Mouse (Mus musculus) liver, embryonic 13.5 days (tissue): ENCODE measurements around the gene Rad54l2. TPM values are rescaled to one million over a fixed set of nuclear protein-coding genes. Genes with fewer than 3 reads are reported as not detected.

Source experiments
- ATAC-seq: fragments of 200-750 bp; cut with Nextera tagmentation; 2 replicates; pipeline ENCODE4 v1.8.0; 2017; ENCODE audit warnings: low read depth, mild to moderate bottlenecking, moderate number of reproducible peaks, moderate library complexity
- DNase-seq: peaks from one replicate; pipeline ENCODE4 v3.0.0; 2022
- H3K27ac ChIP-seq: fragments of 300-500 bp; sonication (generic); 2 replicates; pipeline ENCODE4 v1.5.1; 2015; ENCODE audit warnings: moderate library complexity, mild to moderate bottlenecking, inconsistent platforms
- H3K27me3 ChIP-seq: fragments of 300-500 bp; sonication (generic); 2 replicates; pipeline ENCODE4 v1.6.1; 2015; ENCODE audit warnings: mild to moderate bottlenecking, inconsistent platforms
- H3K36me3 ChIP-seq: fragments of 300-500 bp; sonication (generic); 2 replicates; pipeline ENCODE4 v1.6.1; 2015; ENCODE audit warnings: mild to moderate bottlenecking, inconsistent platforms
- H3K4me1 ChIP-seq: fragments of 300-500 bp; sonication (generic); replicated peaks from 2 replicates; pipeline ENCODE4 v1.6.1; 2015; ENCODE audit warnings: inconsistent platforms
- H3K4me2 ChIP-seq: fragments of 300-500 bp; sonication (generic); 2 replicates; pipeline ENCODE4 v1.6.1; 2015; ENCODE audit warnings: inconsistent platforms, mild to moderate bottlenecking, moderate library complexity
- H3K4me3 ChIP-seq: fragments of 300-500 bp; sonication (generic); replicated peaks from 2 replicates; pipeline ENCODE4 v1.5.1; 2015; ENCODE audit warnings: mild to moderate bottlenecking, inconsistent platforms
- H3K9ac ChIP-seq: fragments of 300-500 bp; sonication (generic); 2 replicates; pipeline ENCODE4 v1.6.1; 2015; ENCODE audit warnings: mild to moderate bottlenecking, inconsistent platforms
- H3K9me3 ChIP-seq: fragments of 300-500 bp; sonication (generic); replicated peaks from 2 replicates; pipeline ENCODE4 v1.6.1; 2016; ENCODE audit warnings: inconsistent platforms
- WGBS: fragments of 180-500 bp; shearing (Covaris S2); methylation state at CpG from one replicate; pipeline ENCODE4 v1.1.7; 2015; ENCODE audit not compliant: insufficient replicate concordance; 5-methylcytosine and 5-hydroxymethylcytosine counted together
- polyA plus RNA-seq: library from polyadenylated mRNA; unstranded; fragments of >200 nt; fragmentation: Nextera tagmentation; extraction: Ambion mirVana; gene quantifications from 2 replicates; pipeline ENCODE4 v1.2.1, GENCODE M21; 2015

Rad54l2 gene
- polyA plus RNA-seq, 1 experiment from 2014 or later: 2.0 TPM

DNA sequence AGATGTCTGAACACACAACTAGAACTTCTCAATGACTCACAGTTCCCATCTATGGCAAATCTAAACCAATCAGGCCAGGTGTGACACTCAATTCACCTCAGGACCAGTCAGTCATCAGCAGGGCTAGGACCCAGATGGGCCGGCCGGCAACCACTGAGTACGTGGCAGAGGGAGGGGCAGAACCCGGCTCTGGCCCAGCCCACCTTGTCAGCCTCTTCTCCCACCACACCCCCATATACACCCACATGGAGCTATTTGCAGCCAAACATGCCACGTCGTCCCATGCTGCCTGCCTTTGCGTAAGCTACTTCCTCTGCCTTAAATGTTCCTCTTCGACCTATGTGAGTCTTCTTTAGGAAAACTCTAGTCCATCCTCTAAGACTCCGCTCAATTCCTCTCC lies 113.0 kb downstream of the Rad54l2 start:
- 0 out of 2 replicates have a peak, but pooled peaks have one; percentile 34 for ATAC-seq
- no peak for DNase-seq
- 68% methylated on average over 9 of the region's 9 CpGs for WGBS

DNA sequence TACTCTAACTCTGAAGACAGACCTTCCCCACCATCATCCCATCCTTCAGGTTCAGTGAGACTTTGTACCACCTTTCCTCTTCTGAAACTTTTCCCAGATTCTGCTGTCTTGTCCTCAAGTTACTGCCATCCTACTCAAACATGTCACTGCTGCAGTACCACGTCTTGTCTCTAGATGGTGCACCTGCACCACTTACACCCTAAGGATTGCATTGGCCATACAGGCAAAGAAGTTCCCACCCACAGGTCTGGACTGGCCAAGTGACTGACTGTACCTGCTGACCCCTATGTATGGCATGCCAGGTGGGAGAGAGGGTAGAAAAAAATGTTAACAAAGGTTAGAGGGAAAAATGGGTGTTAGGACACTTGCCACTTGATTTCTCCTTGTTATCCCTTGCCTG lies 113.5 kb downstream of the Rad54l2 start:
- 0% methylated on average over 1 of the region's 1 CpGs for WGBS
- Histone ChIP-seq H3K36me3 (peaks cover 21% of the 10 kb centered on the region), H3K4me1 (peaks cover 18% of the 10 kb centered on the region), H3K4me2 (no peak overlapping the region), H3K27me3 (no peaks in the 10 kb centered on the region), H3K27ac (no peak overlapping the region), H3K4me3 (no peak overlapping the region), H3K9me3 (no peaks in the 10 kb centered on the region), H3K9ac (no peak overlapping the region)
- DNase-seq (peak; percentile 67), ATAC-seq (peak; percentile 55; the same call in 1 of the 2 replicates)

More for the DNA sequence above, 113.0 kb downstream of the Rad54l2 start:
- H3K27me3 ChIP-seq: no peaks in the 10 kb centered on the region
- H3K4me2 ChIP-seq: no peak overlapping the region
- H3K4me3 ChIP-seq: no peak overlapping the region
- H3K36me3 ChIP-seq: peaks cover 25% of the 10 kb centered on the region
- H3K4me1 ChIP-seq: peaks cover 18% of the 10 kb centered on the region
- H3K9ac ChIP-seq: no peak overlapping the region
- no peaks in the 10 kb centered on the region for H3K9me3 ChIP-seq
- no peak overlapping the region for H3K27ac ChIP-seq

DNA sequence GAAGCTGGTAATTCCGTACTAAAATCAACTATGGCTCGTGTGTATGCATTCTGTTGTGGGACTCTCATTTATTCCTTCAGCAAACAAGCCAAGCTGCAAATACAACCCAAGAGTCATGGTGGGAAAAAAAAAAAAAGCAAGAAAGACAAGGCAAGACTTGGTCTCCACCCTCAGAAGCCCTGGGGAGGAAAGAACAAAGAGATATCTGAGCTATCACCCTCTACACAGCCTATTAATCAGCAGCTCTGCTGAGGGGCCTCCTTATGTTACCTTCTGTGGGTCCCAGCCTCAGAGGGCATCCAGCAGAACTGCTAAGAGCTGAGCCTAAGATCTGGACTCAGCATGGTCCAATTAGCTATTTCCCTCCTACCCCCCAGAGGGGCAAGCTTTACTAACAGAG lies 115.1 kb downstream of the Rad54l2 start:
- no peak overlapping the region for H3K27ac ChIP-seq
- no peak overlapping the region for H3K4me2 ChIP-seq
- peak; percentile 72 for ATAC-seq

DNA sequence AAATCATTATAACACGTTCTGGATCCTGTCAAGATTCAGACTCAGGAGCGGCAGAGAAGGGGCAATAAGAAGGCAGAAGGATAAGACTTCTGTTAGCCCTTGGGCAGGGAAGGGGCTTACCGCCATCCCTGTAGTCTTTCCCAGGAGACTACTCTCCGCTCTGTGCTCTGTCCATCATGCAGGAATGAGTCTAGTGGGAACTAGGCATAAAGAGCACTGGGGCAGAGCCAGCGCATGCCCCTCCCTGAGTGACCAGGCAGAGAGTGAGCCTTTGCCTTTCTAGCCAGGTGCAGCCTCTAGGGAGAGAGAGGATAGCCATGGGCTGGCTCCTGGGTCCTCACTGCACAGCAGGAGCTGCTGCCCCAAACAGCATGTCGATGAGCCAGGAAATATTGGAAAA lies 124.1 kb downstream of the Rad54l2 start:
- DNase-seq: no peak
- WGBS: 76% methylated on average over 6 of the region's 6 CpGs

More for the DNA sequence above, 115.1 kb downstream of the Rad54l2 start:
- H3K4me1 ChIP-seq: peaks cover 18% of the 10 kb centered on the region
- no peak for DNase-seq
- no peak overlapping the region for H3K4me3 ChIP-seq
- 76% methylated on average over 2 of the region's 2 CpGs for WGBS
- H3K27me3 ChIP-seq: no peaks in the 10 kb centered on the region
- H3K9ac ChIP-seq: no peak overlapping the region
- H3K36me3 ChIP-seq: peaks cover 21% of the 10 kb centered on the region
- no peaks in the 10 kb centered on the region for H3K9me3 ChIP-seq

DNA sequence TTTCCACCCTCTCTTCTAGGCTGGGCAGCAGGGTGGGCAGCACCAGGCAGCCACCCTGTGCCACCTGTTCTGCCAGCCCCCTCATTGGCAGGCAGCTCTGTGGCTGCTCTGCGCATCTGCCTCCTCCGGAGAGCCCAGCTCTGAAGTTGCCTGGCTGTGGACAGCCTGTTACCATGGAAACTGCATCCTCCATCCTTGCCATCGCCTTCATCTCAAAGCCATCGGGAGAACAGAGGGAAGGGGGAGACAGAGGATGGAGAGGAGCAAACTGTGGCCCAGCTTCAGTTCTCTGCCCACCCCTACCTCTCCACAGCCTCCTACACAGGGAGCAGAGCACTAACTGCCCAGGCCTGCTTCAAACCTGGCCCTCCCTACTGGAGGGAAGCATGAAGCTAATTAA lies 124.6 kb downstream of the Rad54l2 start:
- ATAC-seq (no peak), DNase-seq (no peak)
- Histone ChIP-seq H3K4me1 (no peaks in the 10 kb centered on the region), H3K27ac (no peak overlapping the region), H3K4me3 (no peak overlapping the region), H3K36me3 (peaks cover 44% of the 10 kb centered on the region), H3K9me3 (no peaks in the 10 kb centered on the region), H3K4me2 (no peak overlapping the region), H3K9ac (no peak overlapping the region), H3K27me3 (no peaks in the 10 kb centered on the region)
- 76% methylated on average over 4 of the region's 4 CpGs for WGBS

More for the DNA sequence above, 124.1 kb downstream of the Rad54l2 start:
- H3K27me3 ChIP-seq: no peaks in the 10 kb centered on the region
- H3K9me3 ChIP-seq: no peaks in the 10 kb centered on the region
- peaks cover 42% of the 10 kb centered on the region for H3K36me3 ChIP-seq
- no peak overlapping the region for H3K9ac ChIP-seq
- no peak overlapping the region for H3K4me3 ChIP-seq
- no peak overlapping the region for H3K27ac ChIP-seq
- H3K4me1 ChIP-seq: no peaks in the 10 kb centered on the region
- H3K4me2 ChIP-seq: no peak overlapping the region
- no peak for ATAC-seq

DNA sequence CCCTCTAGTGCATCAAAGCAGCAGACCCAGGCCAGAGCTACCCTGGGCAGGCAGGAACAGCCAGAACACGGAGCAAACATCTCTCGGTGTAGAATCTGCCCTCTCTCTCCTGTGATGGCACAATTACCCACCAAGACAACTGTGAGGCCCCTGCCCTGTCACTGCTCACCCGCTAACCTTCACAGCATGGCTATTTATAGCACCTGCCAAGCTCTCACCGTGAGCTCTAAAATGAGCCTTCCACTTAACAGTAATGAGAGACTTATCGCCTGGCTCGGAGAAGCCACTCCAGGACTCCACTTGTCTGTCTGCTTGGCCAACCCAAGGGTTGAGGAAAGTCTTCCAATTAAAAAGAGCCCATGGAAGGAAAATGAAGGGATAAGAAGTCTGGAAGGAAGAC lies 125.8 kb downstream of the Rad54l2 start:
- no peak for DNase-seq
- 71% methylated on average over 6 of the region's 6 CpGs for WGBS
- Histone ChIP-seq H3K4me3 (no peak overlapping the region), H3K36me3 (peaks cover 47% of the 10 kb centered on the region), H3K27me3 (no peaks in the 10 kb centered on the region), H3K27ac (no peak overlapping the region), H3K9ac (no peak overlapping the region), H3K4me2 (no peak overlapping the region), H3K9me3 (no peaks in the 10 kb centered on the region), H3K4me1 (no peaks in the 10 kb centered on the region)
- ATAC-seq: no peak

DNA sequence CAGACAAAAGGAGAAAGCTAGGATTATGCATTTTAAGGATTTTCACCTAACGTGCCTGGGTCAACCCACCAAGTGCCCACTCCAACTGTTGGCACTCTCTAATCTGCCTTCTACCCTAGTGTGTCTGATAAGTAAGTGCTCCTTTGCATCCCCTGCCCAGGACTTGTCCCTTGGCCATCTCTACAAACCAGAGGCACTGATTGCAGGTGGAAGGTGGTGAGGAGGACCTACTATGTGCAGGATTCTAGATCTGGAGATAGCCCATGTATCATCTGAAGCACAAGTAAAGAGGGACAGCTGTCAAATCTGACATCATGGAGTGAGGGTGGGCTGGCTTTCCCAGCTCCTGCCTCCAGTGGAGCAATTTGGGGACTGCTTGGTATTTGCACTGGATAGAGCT lies 129.1 kb downstream of the Rad54l2 start:
- no peak overlapping the region for H3K27ac ChIP-seq
- ATAC-seq (no peak), DNase-seq (no peak)
- no peak overlapping the region for H3K4me2 ChIP-seq
- no peaks in the 10 kb centered on the region for H3K9me3 ChIP-seq
- H3K27me3 ChIP-seq: peaks cover 23% of the 10 kb centered on the region
- H3K36me3 ChIP-seq: peaks cover 38% of the 10 kb centered on the region
- no peak overlapping the region for H3K9ac ChIP-seq
- no peak overlapping the region for H3K4me3 ChIP-seq
- 0 out of 2 replicates have a peak, but pooled peaks cover 3% of the 10 kb centered on the region for H3K4me1 ChIP-seq
- WGBS: 66% methylated on average over 1 of the region's 1 CpGs

DNA sequence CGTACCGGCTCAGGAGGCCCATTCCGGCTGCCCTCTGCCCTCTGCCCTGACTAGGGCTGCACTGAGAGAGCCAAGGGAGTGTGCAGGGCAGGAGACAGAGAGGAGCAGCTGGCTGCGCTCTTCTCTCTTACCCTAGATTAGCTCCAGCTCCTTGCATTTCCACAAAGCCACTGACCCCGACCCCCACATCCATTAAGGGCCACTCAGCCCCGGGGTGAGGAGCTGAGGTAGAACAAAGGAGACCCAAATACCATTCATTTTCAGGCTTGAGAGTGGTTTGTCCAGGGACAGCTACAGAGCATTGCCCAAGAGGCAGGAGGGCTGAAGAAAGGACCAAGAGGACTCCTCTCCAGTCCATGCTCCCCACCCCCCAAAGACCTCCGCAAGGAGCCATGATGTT lies 129.6 kb downstream of the Rad54l2 start:
- ATAC-seq: no peak
- no peaks in the 10 kb centered on the region for H3K9me3 ChIP-seq
- peaks cover 28% of the 10 kb centered on the region for H3K27me3 ChIP-seq
- 76% methylated on average over 7 of the region's 7 CpGs for WGBS
- H3K36me3 ChIP-seq: peaks cover 38% of the 10 kb centered on the region
- no peak overlapping the region for H3K9ac ChIP-seq
- no peak overlapping the region for H3K27ac ChIP-seq
- H3K4me1 ChIP-seq: 0 out of 2 replicates have a peak, but pooled peaks cover 3% of the 10 kb centered on the region
- no peak overlapping the region for H3K4me2 ChIP-seq
- no peak overlapping the region for H3K4me3 ChIP-seq
- no peak for DNase-seq

DNA sequence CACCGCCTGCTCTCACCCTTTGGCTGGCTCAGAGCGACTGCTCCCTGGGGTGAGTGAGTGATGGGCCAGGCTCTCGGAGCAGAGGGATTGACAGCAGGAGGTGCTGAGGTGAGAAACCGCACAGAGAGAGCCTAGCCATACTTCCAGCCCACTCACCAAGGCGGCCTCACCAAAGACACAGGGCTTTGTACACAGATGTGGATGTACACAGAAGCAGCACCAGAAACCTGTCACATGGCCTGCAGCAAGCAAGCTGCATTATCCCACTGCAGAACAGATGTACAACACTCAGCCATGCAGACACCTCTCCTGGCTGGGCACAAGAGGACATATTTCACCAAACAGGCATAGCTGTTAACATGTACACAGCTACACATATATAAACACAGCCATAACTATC lies 131.4 kb downstream of the Rad54l2 start:
- H3K36me3 ChIP-seq: peaks cover 37% of the 10 kb centered on the region
- H3K9me3 ChIP-seq: no peaks in the 10 kb centered on the region
- H3K4me3 ChIP-seq: no peak overlapping the region
- DNase-seq: no peak
- 0 out of 2 replicates have a peak, but pooled peaks cover 3% of the 10 kb centered on the region for H3K4me1 ChIP-seq
- WGBS: 49% methylated on average over 5 of the region's 5 CpGs
- no peak for ATAC-seq
- no peak overlapping the region for H3K4me2 ChIP-seq
- no peak overlapping the region for H3K27ac ChIP-seq
- H3K27me3 ChIP-seq: peaks cover 37% of the 10 kb centered on the region
- H3K9ac ChIP-seq: no peak overlapping the region

DNA sequence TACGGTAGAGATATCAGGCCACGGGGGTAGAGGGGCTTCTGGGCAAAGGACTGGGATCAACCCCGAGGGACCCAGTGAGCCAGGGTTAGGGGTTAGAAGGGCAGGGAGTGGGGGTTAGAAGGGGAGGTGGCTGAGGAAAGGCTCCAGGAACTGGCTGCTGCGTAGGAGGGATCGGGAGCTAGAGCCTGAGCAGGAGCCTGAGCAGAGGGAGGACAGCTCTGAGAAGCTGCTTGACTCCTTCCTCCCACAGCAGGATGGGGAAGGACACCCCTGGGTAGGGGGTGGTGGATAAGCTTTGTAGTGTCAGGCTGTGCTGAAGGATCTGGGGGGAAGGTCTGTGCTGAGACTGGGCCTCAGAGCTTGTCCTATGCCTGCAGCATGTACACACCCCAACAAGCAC lies 132.2 kb downstream of the Rad54l2 start:
- H3K4me3 ChIP-seq: no peak overlapping the region
- 0 out of 2 replicates have a peak, but pooled peaks cover 3% of the 10 kb centered on the region for H3K4me1 ChIP-seq
- H3K27ac ChIP-seq: no peak overlapping the region
- H3K9me3 ChIP-seq: no peaks in the 10 kb centered on the region
- H3K9ac ChIP-seq: no peak overlapping the region
- H3K36me3 ChIP-seq: peaks cover 30% of the 10 kb centered on the region
- ATAC-seq (no peak; the same call in 1 of the 2 replicates), DNase-seq (no peak)
- peaks cover 37% of the 10 kb centered on the region for H3K27me3 ChIP-seq
- H3K4me2 ChIP-seq: no peak overlapping the region
- WGBS: 36% methylated on average over 5 of the region's 5 CpGs

DNA sequence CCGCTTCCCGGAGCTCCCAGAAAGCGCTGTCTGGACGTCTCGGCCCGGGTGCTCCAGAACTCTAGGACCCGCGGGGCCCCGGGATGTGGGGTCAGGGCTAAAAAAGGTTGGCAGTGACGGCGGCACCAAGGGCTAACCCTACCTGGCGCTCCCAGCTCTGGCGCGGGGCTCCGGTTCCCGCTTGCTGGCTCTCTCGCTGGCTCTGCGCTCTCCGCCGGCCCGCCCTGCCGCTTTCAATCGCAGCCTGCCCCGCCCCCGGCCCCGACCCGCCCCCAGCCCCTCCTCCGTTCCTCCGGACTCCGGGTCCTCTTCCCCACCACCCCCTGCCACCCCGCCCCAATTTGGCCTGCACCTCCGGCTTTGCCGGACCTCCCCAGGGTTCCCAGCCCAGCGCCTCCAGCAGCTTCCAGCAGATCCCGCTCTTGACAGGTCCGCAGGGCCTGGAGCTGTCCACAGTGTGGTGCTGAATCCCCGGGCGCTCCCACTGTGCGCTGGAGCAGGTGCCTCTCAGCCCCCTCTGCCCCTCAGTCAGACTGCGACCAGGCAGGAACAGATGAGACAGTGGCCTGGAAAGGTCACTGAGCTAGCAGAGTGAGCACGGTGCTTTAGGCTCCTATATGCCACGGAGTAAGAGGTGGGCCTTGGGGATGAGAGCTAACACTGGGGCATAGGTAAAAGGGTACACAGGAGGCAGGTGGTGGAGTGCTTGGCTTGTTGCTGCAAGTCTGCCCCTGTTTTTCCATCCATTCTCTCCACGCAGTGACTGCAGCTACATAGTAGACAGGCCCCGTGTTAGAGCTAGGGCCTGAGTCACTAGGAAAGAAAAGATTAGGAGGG lies 132.9 kb downstream of the Rad54l2 start, which contains the start of gene Grm2:
TSS of gene Grm2 (minus strand) at position 199 of the 837 bp plus-strand sequence.
- peak within 1 kb of the TSS; percentile 45 for H3K4me2 ChIP-seq
- no peak within 1 kb of the TSS for H3K27ac ChIP-seq
- 0 out of 2 replicates have a peak, but pooled peaks cover 3% of the 10 kb centered on the region for H3K4me1 ChIP-seq
- no peak within 1 kb of the TSS for H3K9ac ChIP-seq
- peak within 1 kb of the TSS; percentile 18 for H3K4me3 ChIP-seq
- peaks cover 23% of the 10 kb centered on the region for H3K36me3 ChIP-seq
- peak; percentile 26 for DNase-seq
- WGBS: 2% methylated on average over 44 of the region's 44 CpGs
- 0 out of 2 replicates have a peak, but pooled peaks have one; percentile 23 for ATAC-seq
- peaks cover 37% of the 10 kb centered on the region for H3K27me3 ChIP-seq
- no peaks in the 10 kb centered on the region for H3K9me3 ChIP-seq
